Mouse (Mus musculus) bone marrow, adult 2 months (tissue): ENCODE measurements around the gene Tmem245. TPM values are rescaled to one million over a fixed set of nuclear protein-coding genes. Genes with fewer than 3 reads are reported as not detected.

Experiments
- H3K27ac ChIP-seq: fragments of 200-500 bp; 2 replicates; pipeline ENCODE4 v1.5.1; 2012; ENCODE audit warnings: low read depth, mild to moderate bottlenecking, control low read depth, inconsistent platforms, low read length; ENCODE audit not compliant: control insufficient read depth, poor library complexity, insufficient read depth
- H3K4me1 ChIP-seq: fragments of 200-500 bp; 2 replicates; pipeline ENCODE4 v1.6.1; 2011; ENCODE audit warnings: low read length; ENCODE audit not compliant: control insufficient read depth, insufficient read depth
- H3K4me3 ChIP-seq: fragments of 200-500 bp; replicated peaks from 2 replicates; pipeline ENCODE3; 2011; ENCODE audit warnings: mild to moderate bottlenecking, low read depth, low read length, control low read depth; ENCODE audit not compliant: control insufficient read depth
- CTCF ChIP-seq: fragments of 200-500 bp; IDR thresholded peaks from 2 replicates; pipeline ENCODE4 v1.5.1; 2011; ENCODE audit warnings: low read length, control low read depth; ENCODE audit not compliant: control insufficient read depth, insufficient read depth
- POLR2A ChIP-seq: fragments of 200-500 bp; IDR thresholded peaks from 2 replicates; pipeline ENCODE4 v1.6.1; 2011; ENCODE audit warnings: low read depth, mild to moderate bottlenecking, control low read depth, low read length, borderline replicate concordance; ENCODE audit not compliant: control insufficient read depth
- WGBS: fragments of 180-500 bp; shearing (Covaris S2); methylation state at CpG from one replicate; pipeline ENCODE4 v1.1.7; 2018; 5-methylcytosine and 5-hydroxymethylcytosine counted together
- polyA plus RNA-seq: library from polyadenylated mRNA; stranded (reverse); fragments of >200 nt; gene quantifications from 2 replicates; pipeline ENCODE4 v1.2.4, GENCODE M21; 2011; ENCODE audit warnings: low replicate concordance; ENCODE audit not compliant: missing spikeins, insufficient read depth, insufficient read length

Tmem245 gene
- polyA plus RNA-seq, 1 experiment, result 8.5 TPM

DNA sequence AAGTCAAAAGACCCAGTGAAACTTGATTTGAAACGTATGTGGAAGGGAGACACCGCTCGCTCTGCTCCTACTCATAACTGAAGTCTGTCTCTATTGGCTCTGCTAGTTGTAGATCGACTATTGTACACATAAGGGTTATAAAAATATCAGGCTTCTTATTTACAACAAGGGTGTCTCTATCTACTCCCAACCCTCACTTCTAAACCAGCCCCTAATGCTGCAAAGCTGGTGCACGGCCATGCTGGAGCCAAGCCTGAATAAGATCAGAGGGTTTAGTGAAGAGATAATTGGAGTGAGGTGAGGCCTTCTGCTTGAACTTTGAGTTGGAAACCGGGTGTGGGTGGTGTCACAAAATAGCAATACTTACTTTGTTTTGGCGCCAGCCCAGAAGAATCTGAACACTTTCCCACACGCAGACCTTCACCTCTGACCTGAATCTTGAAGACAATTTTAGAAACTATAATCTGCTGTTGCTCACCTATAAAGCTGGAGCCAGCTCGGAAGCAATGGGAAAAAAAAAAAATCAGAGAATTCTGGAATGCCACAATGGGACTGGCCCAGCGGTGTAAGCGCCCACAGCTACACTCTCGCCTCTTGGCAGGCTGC, 14.2 kb upstream of the Tmem245 start:
- TF ChIP-seq POLR2A (no peak), CTCF (no peak)
- H3K4me1 ChIP-seq, result peaks cover 1% of the 10 kb centered on the region; the same call in 1 of the 2 replicates
- WGBS, result 82% methylated on average over 12 of the region's 12 CpGs

DNA sequence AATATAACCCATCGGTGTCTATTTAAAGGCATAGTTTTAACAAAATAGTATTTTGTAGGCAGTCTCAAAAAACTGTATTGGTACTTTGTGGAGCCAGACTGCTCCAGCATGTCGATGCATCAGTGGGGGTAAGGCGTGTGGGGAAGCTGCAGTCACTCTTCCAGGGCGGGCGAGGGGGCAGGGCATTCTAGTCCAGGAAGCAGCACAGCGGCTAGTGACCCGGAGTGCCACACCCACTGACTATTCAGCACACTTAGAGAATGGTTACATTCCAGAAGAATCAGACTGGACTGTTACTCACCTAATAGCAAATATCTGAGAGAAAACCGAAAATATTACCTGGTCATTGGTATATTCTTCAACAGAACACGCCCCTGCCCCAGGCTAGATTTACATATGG, 10.3 kb upstream of the Tmem245 start:
- WGBS, result 33% methylated on average over 9 of the region's 9 CpGs
- TF ChIP-seq POLR2A (no peak), CTCF (no peak)
- peaks cover 1% of the 10 kb centered on the region; the same call in 1 of the 2 replicates for H3K4me1 ChIP-seq
- no peak overlapping the region for H3K27ac ChIP-seq
- H3K4me3 ChIP-seq, result no peak overlapping the region

More for the DNA sequence above, 14.2 kb upstream of the Tmem245 start:
- Histone ChIP-seq H3K27ac (no peak overlapping the region), H3K4me3 (no peak overlapping the region)

DNA sequence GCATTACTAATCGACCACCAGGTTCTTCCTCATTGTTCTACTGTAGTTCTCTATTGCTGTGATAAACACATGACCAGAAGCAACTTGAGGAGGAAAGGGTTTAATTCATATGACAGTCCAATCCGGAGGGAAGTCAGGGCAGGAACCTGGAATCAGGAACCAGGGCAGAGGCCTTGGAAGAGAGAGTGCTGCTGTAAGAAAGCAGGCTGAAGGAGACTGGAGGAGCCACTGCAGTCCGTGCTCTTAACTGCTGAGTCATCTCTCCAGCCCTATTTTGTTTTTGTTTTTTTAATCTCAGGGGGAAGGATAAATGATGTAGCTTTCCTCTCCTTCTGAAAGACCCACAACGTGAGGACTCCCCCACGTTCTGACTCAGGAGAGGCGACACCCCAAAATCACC, 6.0 kb upstream of the Tmem245 start:
- Histone ChIP-seq H3K4me3 (no peak overlapping the region), H3K4me1 (peaks cover 4% of the 10 kb centered on the region), H3K27ac (no peak overlapping the region)
- TF ChIP-seq CTCF (no peak), POLR2A (no peak)
- WGBS, result 72% methylated on average over 6 of the region's 6 CpGs

DNA sequence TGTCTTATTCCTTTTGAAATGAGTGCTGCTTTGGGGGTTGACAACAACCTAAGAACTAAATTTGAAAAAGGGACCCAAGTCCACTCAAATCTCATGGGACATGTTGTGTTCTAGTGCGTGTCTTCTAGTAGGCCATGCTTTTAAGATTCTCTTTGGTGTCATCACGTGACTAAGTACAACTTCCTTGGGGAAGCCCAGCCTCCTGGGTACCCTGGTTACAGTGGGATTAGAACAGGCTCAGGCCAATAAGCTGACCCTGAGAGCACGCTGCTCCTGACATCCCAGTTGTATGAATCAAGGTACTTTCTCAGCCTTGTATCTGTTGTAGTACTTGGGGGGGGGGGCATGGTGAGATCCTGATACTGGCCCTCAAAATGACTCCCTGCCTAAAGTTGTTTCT, 4.5 kb upstream of the Tmem245 start:
- Histone ChIP-seq H3K4me3 (no peak overlapping the region), H3K4me1 (peaks cover 4% of the 10 kb centered on the region), H3K27ac (no peak overlapping the region)
- WGBS, result 72% methylated on average over 3 of the region's 3 CpGs
- TF ChIP-seq CTCF, result no peak
- no peak for TF ChIP-seq POLR2A

DNA sequence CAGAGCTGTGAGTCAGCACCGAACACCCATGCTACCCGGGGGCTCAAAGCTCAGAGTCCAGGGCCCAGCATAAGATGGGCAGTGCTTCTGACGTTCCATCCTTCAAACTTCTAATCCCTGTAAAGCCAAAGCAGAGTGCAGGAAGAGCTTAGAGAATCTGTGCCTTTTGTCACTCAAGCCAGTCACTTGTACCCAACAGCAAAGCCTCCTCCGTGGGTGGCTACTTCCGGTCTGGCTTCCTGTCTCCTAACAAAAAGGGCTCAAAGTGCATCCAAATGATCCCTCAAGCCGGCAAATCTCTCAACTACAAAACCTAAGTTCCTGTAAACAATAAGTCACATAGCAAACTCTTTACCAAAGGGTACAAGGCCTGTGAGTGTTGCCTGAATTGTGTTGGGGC, 2.3 kb upstream of the Tmem245 start:
- H3K4me1 ChIP-seq, result peaks cover 4% of the 10 kb centered on the region
- H3K27ac ChIP-seq, result no peak overlapping the region
- H3K4me3 ChIP-seq, result no peak overlapping the region
- 35% methylated on average over 6 of the region's 6 CpGs for WGBS
- no peak for TF ChIP-seq POLR2A
- no peak for TF ChIP-seq CTCF

DNA sequence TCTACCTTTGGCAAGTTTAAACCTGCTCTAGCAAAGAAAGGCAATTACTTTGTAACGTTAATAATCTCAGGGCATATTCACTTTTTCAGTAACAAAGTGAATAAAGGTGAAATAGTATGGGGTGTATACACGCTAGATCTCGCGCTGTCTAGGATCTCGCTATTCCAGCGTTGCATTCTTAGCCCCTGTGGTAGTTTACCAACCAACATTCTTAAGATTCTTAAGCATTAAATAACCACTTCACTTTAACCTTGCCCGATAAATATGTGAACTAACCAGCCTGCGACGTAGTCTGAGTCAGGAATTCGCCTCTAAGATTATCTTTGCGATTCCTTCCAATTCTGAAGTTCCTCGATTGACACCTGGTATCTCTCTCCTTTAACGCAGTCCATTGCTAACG, 1.1 kb downstream of the Tmem245 start:
- TF ChIP-seq POLR2A, result no peak
- no peak for TF ChIP-seq CTCF
- peaks cover 4% of the 10 kb centered on the region for H3K4me1 ChIP-seq
- H3K27ac ChIP-seq, result no peak overlapping the region
- peak overlapping the region; percentile 79 for H3K4me3 ChIP-seq
- WGBS, result 4% methylated on average over 14 of the region's 14 CpGs

DNA sequence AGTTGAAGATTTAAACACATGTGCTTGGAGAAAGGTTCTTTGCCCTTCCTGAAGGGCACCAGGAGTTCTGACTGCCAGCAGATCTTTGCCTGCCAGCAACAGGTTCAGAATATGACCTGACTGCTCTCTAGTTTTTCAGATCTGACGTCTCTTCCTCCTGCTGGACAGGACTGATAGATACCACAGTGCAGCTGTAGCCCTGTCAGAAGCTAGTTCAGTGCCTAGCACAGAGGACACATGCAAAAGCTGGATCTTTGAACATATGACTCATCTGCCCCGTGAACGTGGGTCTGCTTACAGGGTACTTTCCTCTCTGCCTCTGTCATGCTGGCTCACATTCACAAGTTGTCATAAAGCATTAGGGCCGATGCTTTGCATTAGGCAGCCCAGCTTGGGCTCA, 3.0 kb downstream of the Tmem245 start:
- WGBS, result 70% methylated on average over 4 of the region's 4 CpGs
- peaks cover 2% of the 10 kb centered on the region; the same call in 1 of the 2 replicates for H3K4me1 ChIP-seq

DNA sequence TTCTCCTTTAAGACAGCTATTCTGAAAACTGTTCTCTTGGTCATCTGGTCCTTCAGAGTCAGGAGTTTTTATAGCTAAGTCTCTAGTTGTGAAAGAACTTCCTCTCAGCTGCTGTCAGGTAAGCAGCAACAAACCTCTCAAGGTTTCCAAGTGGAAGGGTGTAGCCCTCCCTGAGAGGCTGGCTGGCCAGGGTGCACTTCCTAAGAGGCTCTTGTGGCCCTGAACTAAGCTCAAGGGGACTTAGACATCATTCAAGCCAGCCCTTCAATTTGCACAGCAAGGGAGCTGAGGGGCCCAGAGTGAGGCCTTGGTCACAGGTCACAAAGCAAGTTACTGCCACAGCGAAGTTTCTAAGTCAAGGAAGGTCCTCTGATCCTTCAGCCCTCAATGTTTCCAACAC, 4.0 kb downstream of the Tmem245 start:
- Histone ChIP-seq H3K27ac (no peak overlapping the region), H3K4me3 (no peak overlapping the region), H3K4me1 (peaks cover 1% of the 10 kb centered on the region; the same call in 1 of the 2 replicates)
- 87% methylated on average over 1 of the region's 1 CpGs for WGBS
- TF ChIP-seq POLR2A (no peak), CTCF (no peak)

More for the DNA sequence above, 3.0 kb downstream of the Tmem245 start:
- Histone ChIP-seq H3K27ac (no peak overlapping the region), H3K4me3 (no peak overlapping the region)
- TF ChIP-seq CTCF, result no peak
- TF ChIP-seq POLR2A, result no peak

DNA sequence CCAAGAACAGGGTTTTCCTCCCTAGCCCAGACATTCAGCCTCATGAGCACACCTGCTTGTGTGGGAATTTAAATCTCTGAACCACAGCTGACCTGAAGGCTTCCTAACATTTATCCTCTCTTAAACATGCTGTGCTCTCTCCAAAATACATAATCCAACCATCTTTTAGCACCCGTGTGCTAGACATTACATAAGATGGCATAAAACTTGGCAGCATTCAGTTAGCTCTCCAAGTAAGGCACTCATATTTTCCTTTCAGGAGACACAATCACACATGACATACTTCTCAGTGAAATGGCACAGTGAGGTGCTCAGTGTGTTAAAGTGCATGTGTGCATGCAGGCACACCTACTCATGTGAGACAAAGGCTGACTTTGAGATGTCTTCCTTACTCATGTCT, 4.7 kb downstream of the Tmem245 start:
- H3K27ac ChIP-seq, result no peak overlapping the region
- WGBS, result 77% methylated on average over 1 of the region's 1 CpGs
- peaks cover 1% of the 10 kb centered on the region; the same call in 1 of the 2 replicates for H3K4me1 ChIP-seq
- no peak overlapping the region for H3K4me3 ChIP-seq
- TF ChIP-seq CTCF, result no peak
- TF ChIP-seq POLR2A, result no peak
